20 mouse cellular contexts compared by ENCODE assay signal in genomic region chr10:85522220-85522760, GRCm38 (mm10).
"Had no signal": no experiment of that assay in that cellular context is flagged by ENCODE, and none has a peak within 500 bp of the region (broad histone marks: within the 10 kb centered on the region; RNA-seq: fewer than 3 reads in every experiment).

No protein-coding gene starts in this region.

- H3K9me3 ChIP-seq: limb, embryonic 10.5 days; limb, embryonic 13.5 days; liver, embryonic 12.5 days; liver, embryonic 15.5 days; lung, embryonic 15.5 days; neural tube, embryonic 13.5 days; stomach, embryonic 15.5 days had no signal

- H3K9ac ChIP-seq: limb, embryonic 13.5 days; liver, embryonic 12.5 days; liver, embryonic 15.5 days; lung, embryonic 15.5 days; neural tube, embryonic 13.5 days; stomach, embryonic 15.5 days had no signal

- H3K27me3 ChIP-seq: limb, embryonic 13.5 days; liver, embryonic 12.5 days; liver, embryonic 15.5 days; lung, embryonic 15.5 days; stomach, embryonic 15.5 days had no signal

- ATAC-seq: liver, embryonic 12.5 days; midbrain, embryonic 16.5 days had no signal

- H3K4me3 ChIP-seq: limb, embryonic 10.5 days; limb, embryonic 13.5 days; liver, embryonic 12.5 days; liver, embryonic 15.5 days; lung, embryonic 15.5 days; myocyte; neural tube, embryonic 13.5 days; stomach, embryonic 15.5 days had no signal

- H3K4me2 ChIP-seq: limb, embryonic 13.5 days; liver, embryonic 12.5 days; liver, embryonic 15.5 days; lung, embryonic 15.5 days; midbrain, embryonic 11.5 days; neural tube, embryonic 13.5 days; stomach, embryonic 15.5 days had no signal

- H3K4me1 ChIP-seq: liver, embryonic 12.5 days; liver, embryonic 15.5 days; lung, embryonic 15.5 days; stomach, embryonic 15.5 days had no signal

- DNase-seq: kidney, adult 9 months; kidney, postnatal 25 days; liver; lung, adult 18-20 months; lung, postnatal 14 days; lung, postnatal 4 days; retina, postnatal 1 day; right cerebral cortex, postnatal 25 days; spleen, adult 18-20 months; thymus, postnatal 25 days had no signal

- H3K36me3 ChIP-seq: limb, embryonic 10.5 days; limb, embryonic 13.5 days; liver, embryonic 12.5 days; liver, embryonic 15.5 days; lung, embryonic 15.5 days; neural tube, embryonic 13.5 days; stomach, embryonic 15.5 days had no signal

- H3K27ac ChIP-seq: limb, embryonic 10.5 days; limb, embryonic 13.5 days; liver, embryonic 12.5 days; liver, embryonic 15.5 days; lung, embryonic 15.5 days; neural tube, embryonic 13.5 days; stomach, embryonic 15.5 days had no signal
